Mouse (Mus musculus) urinary bladder, adult 18-20 months (tissue): ENCODE results near the gene Wdr13.

ENCODE experiments used
- DNase-seq, 2 experiments: peaks; one replicate each; pipeline ENCODE4 v3.0.0; 2022; ENCODE audit warnings: low spot score in 2 of 2, mixed read lengths in 2 of 2

Wdr13 gene

GRCm38 (mm10) chrX:8132017-8132976, at the start of gene Wdr13:
Wdr13 (minus strand) TSS chrX:8132892.
- peak; percentile 59 to 85 for DNase-seq

GRCm38 (mm10) chrX:8179646-8180045, 47.0 kb upstream of the Wdr13 start:
- DNase-seq: no peak

- DNase-seq: no peak
Observed at GRCm38 (mm10) chrX:8178871-8179270, 46.2 kb upstream of the Wdr13 start.

- DNase-seq: peak; percentile 58 to 83
Observed at GRCm38 (mm10) chrX:8175504-8176385, 43.1 kb upstream of the Wdr13 start, which contains the start of gene Tbc1d25. Tbc1d25 (minus strand) TSS chrX:8176181.

GRCm38 (mm10) chrX:8175169-8175503, 42.4 kb upstream of the Wdr13 start:
- DNase-seq: no peak

GRCm38 (mm10) chrX:8167716-8168647, 35.3 kb upstream of the Wdr13 start:
- DNase-seq: no peak

- no peak for DNase-seq
Observed at GRCm38 (mm10) chrX:8164471-8164870, 31.8 kb upstream of the Wdr13 start.

GRCm38 (mm10) chrX:8163076-8163475, 30.4 kb upstream of the Wdr13 start:
- DNase-seq: no peak

GRCm38 (mm10) chrX:8145153-8145991, 12.7 kb upstream of the Wdr13 start, which contains the start of gene Rbm3:
Rbm3 (minus strand) TSS chrX:8145880.
- DNase-seq: peak; percentile 59 to 82

- no peak for DNase-seq
Observed at GRCm38 (mm10) chrX:8143750-8144149, 11.1 kb upstream of the Wdr13 start.

GRCm38 (mm10) chrX:8142948-8143347, 10.3 kb upstream of the Wdr13 start:
- no peak for DNase-seq

GRCm38 (mm10) chrX:8141058-8141457, 8.4 kb upstream of the Wdr13 start:
- no peak for DNase-seq

- no peak for DNase-seq
Observed at GRCm38 (mm10) chrX:8140446-8140845, 7.8 kb upstream of the Wdr13 start.

GRCm38 (mm10) chrX:8139480-8139879, 6.8 kb upstream of the Wdr13 start:
- no peak for DNase-seq

GRCm38 (mm10) chrX:8135886-8136285, 3.2 kb upstream of the Wdr13 start:
- no peak for DNase-seq

GRCm38 (mm10) chrX:8131393-8131792, 1.3 kb downstream of the Wdr13 start:
- no peak for DNase-seq

- no peak for DNase-seq
Observed at GRCm38 (mm10) chrX:8125235-8125634, 7.5 kb downstream of the Wdr13 start.

GRCm38 (mm10) chrX:8123821-8124470, 8.7 kb downstream of the Wdr13 start:
- DNase-seq: no peak

GRCm38 (mm10) chrX:8117264-8117663, 15.4 kb downstream of the Wdr13 start:
- DNase-seq: no peak

GRCm38 (mm10) chrX:8115275-8115674, 17.4 kb downstream of the Wdr13 start:
- DNase-seq: no peak
